Mouse (Mus musculus): ENCODE measurements around the gene Kcng4. TPM values are rescaled to one million over a fixed set of nuclear protein-coding genes. Genes with fewer than 3 reads are reported as not detected.

The Kcng4 gene
- total and polyA plus RNA-seq, 3 experiments = 0.05 to 0.33 (median 0.23) TPM

DNA sequence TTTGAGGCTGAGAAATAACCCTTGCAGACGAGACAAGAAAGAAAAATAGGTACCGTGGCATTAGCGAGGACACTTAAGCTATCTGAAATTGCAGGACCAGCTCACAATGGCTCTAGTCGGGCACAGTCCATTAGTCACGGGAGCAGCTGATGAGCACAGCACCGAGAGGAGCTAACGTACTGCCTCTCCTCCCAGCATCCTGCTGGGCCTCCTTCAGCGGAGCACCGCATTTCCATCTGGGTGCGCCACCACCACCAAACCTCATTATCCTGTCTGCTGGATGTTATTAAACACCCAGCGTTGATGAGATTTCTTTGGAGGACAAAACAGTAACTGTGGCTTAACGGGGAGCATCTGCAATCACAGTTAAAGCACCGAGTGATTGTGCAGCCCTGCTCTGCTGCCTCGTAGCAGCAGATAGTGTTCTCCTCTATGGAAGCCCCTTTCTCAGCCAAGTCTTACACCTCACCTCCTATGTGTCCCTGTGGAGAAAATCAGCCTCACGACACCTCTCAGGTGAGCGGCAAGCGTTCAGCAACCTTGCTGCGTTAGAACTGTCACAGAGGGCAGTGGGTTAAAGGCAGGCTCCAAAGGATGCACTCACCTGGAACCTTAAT, 9.6 kb upstream of the Kcng4 start:
- H3K4me3 ChIP-seq = no peak overlapping the region
- DNase-seq = no peak
- H3K36me3 ChIP-seq (ENCODE audit: control insufficient read depth, insufficient read depth, low read length) = no peaks in the 10 kb centered on the region
- no peaks in the 10 kb centered on the region for H3K79me2 ChIP-seq (replicated peaks; ENCODE audit: control insufficient read depth, insufficient read depth, low read length)
- H3K27ac ChIP-seq = no peak overlapping the region
- no peak overlapping the region for H3K9ac ChIP-seq (ENCODE audit: low read depth, low read length)
- peaks cover under 1% of the 10 kb centered on the region; the same call in 1 of the 2 replicates for H3K4me1 ChIP-seq (ENCODE audit: control insufficient read depth, insufficient read depth, low read length)
- no peaks in the 10 kb centered on the region for H3K27me3 ChIP-seq (ENCODE audit: control insufficient read depth, insufficient read depth, low read length)
- WGBS = 68% methylated on average over 18 of the region's 18 CpGs
- intact Hi-C loops (cut with DNase I) = no loop called here
- TF ChIP-seq POLR2A (IDR thresholded peaks at IDR 0.05; ENCODE audit: insufficient read depth, low read depth, low read length) = no peak
- no peak for TF ChIP-seq CTCF (IDR thresholded peaks at IDR 0.05)
- no peak for TF ChIP-seq EP300 (IDR thresholded peaks at IDR 0.05; ENCODE audit: insufficient read depth, low read depth, low read length)

- WGBS = 91% methylated on average over 17 of the region's 17 CpGs
- H3K79me2 ChIP-seq (replicated peaks; ENCODE audit: control insufficient read depth, insufficient read depth, low read length) = no peaks in the 10 kb centered on the region
- H3K27ac ChIP-seq = no peak overlapping the region
- H3K4me1 ChIP-seq (ENCODE audit: control insufficient read depth, insufficient read depth, low read length) = peaks cover 2% of the 10 kb centered on the region; the same call in 1 of the 2 replicates
- no peaks in the 10 kb centered on the region for H3K27me3 ChIP-seq (ENCODE audit: control insufficient read depth, insufficient read depth, low read length)
- TF ChIP-seq CTCF (IDR thresholded peaks at IDR 0.05) (no peak), POLR2A (IDR thresholded peaks at IDR 0.05; ENCODE audit: insufficient read depth, low read depth, low read length) (no peak), EP300 (IDR thresholded peaks at IDR 0.05; ENCODE audit: insufficient read depth, low read depth, low read length) (no peak)
- intact Hi-C loops (cut with DNase I) = no loop called here
- DNase-seq = no peak
- H3K9ac ChIP-seq (ENCODE audit: low read depth, low read length) = no peak overlapping the region
- H3K36me3 ChIP-seq (ENCODE audit: control insufficient read depth, insufficient read depth, low read length) = no peaks in the 10 kb centered on the region
- no peak overlapping the region for H3K4me3 ChIP-seq
Measured at GRCm38 (mm10) chr8:119644429-119644960, 9.0 kb upstream of the Kcng4 start.

DNA sequence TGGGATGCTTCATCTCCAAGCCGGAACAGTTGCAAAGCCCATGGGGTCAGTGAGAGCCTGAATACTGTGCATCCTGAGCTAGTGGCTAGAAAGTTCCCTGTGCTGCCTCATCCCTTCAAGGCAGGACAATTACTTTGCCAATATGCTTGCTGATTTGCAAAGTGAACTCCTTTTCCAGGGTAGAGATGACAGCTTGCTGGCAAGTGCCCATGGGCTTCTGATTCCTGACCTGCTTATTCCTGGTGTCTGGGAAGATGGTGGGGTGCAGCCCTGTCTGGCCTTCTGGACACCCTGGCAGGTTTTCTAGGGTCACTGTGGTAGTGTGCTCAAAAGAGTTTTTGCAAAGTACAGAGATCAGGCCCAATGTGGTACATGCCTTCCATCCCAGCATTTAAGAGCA, 7.5 kb upstream of the Kcng4 start:
- no peak overlapping the region for H3K27ac ChIP-seq
- TF ChIP-seq EP300 (IDR thresholded peaks at IDR 0.05; ENCODE audit: insufficient read depth, low read depth, low read length) (no peak), CTCF (IDR thresholded peaks at IDR 0.05) (no peak), POLR2A (IDR thresholded peaks at IDR 0.05; ENCODE audit: insufficient read depth, low read depth, low read length) (no peak)
- no peaks in the 10 kb centered on the region for H3K36me3 ChIP-seq (ENCODE audit: control insufficient read depth, insufficient read depth, low read length)
- H3K4me3 ChIP-seq = no peak overlapping the region
- no peak for DNase-seq
- no peaks in the 10 kb centered on the region for H3K79me2 ChIP-seq (replicated peaks; ENCODE audit: control insufficient read depth, insufficient read depth, low read length)
- H3K4me1 ChIP-seq (ENCODE audit: control insufficient read depth, insufficient read depth, low read length) = peaks cover 2% of the 10 kb centered on the region; the same call in 1 of the 2 replicates
- 79% methylated on average over 1 of the region's 1 CpGs for WGBS
- no peaks in the 10 kb centered on the region for H3K27me3 ChIP-seq (ENCODE audit: control insufficient read depth, insufficient read depth, low read length)
- intact Hi-C loops (cut with DNase I) = no loop called here
- H3K9ac ChIP-seq (ENCODE audit: low read depth, low read length) = no peak overlapping the region

DNA sequence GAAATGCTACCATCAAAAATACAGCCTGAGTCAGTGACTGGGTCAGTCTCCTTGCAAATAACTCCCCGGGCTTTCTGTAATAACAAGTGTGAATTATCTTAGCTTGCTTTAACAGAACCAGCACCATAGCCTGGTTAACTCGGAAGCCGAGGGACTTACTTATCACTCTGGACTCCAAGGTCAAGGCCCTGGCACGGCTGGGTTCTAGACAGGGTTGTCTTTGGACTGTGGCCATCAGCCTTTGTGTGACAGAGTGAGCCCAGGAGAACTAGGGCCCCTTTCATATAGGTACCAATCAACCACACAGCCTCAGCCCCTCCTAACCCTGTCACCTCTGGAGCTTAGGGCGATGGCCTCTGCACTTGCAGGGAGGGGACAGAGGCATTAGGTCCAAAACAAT, 5.6 kb upstream of the Kcng4 start:
- Histone ChIP-seq H3K27me3 (ENCODE audit: control insufficient read depth, insufficient read depth, low read length) (no peaks in the 10 kb centered on the region), H3K4me3 (no peak overlapping the region), H3K9ac (ENCODE audit: low read depth, low read length) (no peak overlapping the region), H3K4me1 (ENCODE audit: control insufficient read depth, insufficient read depth, low read length) (peaks cover 2% of the 10 kb centered on the region; the same call in 1 of the 2 replicates), H3K36me3 (ENCODE audit: control insufficient read depth, insufficient read depth, low read length) (no peaks in the 10 kb centered on the region), H3K27ac (no peak overlapping the region), H3K79me2 (replicated peaks; ENCODE audit: control insufficient read depth, insufficient read depth, low read length) (no peaks in the 10 kb centered on the region)
- intact Hi-C loops (cut with DNase I) = no loop called here
- TF ChIP-seq POLR2A (IDR thresholded peaks at IDR 0.05; ENCODE audit: insufficient read depth, low read depth, low read length) (no peak), CTCF (IDR thresholded peaks at IDR 0.05) (no peak), EP300 (IDR thresholded peaks at IDR 0.05; ENCODE audit: insufficient read depth, low read depth, low read length) (no peak)
- WGBS = 49% methylated on average over 5 of the region's 5 CpGs
- DNase-seq = no peak

DNA sequence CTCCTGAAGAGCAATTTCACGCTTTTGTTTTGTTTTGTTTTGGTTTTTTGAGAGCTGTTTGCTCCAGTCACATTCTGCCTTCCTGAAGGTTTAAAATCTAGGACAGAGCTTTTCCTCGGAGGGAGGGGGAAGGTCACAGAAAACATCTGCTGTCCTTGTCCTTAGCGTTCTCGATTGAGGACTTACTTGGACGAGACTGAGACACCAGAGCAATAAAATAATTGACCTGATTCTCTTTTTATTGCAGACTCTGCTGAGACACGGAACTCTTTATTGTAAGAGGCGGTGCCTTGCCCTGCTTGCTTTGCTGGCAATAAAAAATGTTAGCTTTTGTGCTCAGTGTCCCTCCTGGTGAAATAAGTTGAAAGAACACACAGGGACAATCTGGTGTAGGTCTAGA, 4.3 kb upstream of the Kcng4 start:
- no peak overlapping the region for H3K4me3 ChIP-seq
- 55% methylated on average over 7 of the region's 7 CpGs for WGBS
- TF ChIP-seq POLR2A (IDR thresholded peaks at IDR 0.05; ENCODE audit: insufficient read depth, low read depth, low read length) (no peak), CTCF (IDR thresholded peaks at IDR 0.05) (no peak), EP300 (IDR thresholded peaks at IDR 0.05; ENCODE audit: insufficient read depth, low read depth, low read length) (no peak)
- no peak overlapping the region for H3K27ac ChIP-seq
- H3K79me2 ChIP-seq (replicated peaks; ENCODE audit: control insufficient read depth, insufficient read depth, low read length) = no peaks in the 10 kb centered on the region
- no peak for DNase-seq
- peaks cover 6% of the 10 kb centered on the region for H3K4me1 ChIP-seq (ENCODE audit: control insufficient read depth, insufficient read depth, low read length)
- no peak overlapping the region for H3K9ac ChIP-seq (ENCODE audit: low read depth, low read length)
- intact Hi-C loops (cut with DNase I) = no loop called here
- H3K36me3 ChIP-seq (ENCODE audit: control insufficient read depth, insufficient read depth, low read length) = no peaks in the 10 kb centered on the region
- no peaks in the 10 kb centered on the region for H3K27me3 ChIP-seq (ENCODE audit: control insufficient read depth, insufficient read depth, low read length)

DNA sequence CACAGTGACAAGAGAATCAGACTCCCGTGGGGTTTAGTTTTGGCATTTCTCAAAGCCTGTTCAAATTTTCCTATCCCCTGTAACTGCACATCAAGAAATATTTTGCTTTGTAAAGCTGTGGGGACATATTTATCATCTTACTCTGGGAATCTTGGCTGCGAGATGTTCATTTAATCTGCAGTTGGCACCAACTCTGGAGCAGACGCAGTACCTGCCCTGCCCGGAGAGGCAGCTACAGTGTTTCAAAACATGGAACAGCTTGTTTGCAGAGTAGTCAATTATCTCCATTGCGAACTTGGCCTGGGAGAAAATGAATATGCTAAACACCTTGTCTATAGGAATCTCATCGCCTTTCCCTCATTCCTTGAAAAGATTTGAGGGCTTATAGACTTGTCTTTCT, 2.8 kb upstream of the Kcng4 start:
- Histone ChIP-seq H3K27me3 (ENCODE audit: control insufficient read depth, insufficient read depth, low read length) (no peaks in the 10 kb centered on the region; the same call in 1 of the 2 replicates), H3K4me3 (no peak overlapping the region)
- WGBS = 65% methylated on average over 6 of the region's 6 CpGs

More for the DNA sequence above, 2.8 kb upstream of the Kcng4 start:
- Histone ChIP-seq H3K27ac (no peak overlapping the region), H3K36me3 (ENCODE audit: control insufficient read depth, insufficient read depth, low read length) (no peaks in the 10 kb centered on the region), H3K4me1 (ENCODE audit: control insufficient read depth, insufficient read depth, low read length) (peaks cover 6% of the 10 kb centered on the region), H3K9ac (ENCODE audit: low read depth, low read length) (no peak overlapping the region), H3K79me2 (replicated peaks; ENCODE audit: control insufficient read depth, insufficient read depth, low read length) (no peaks in the 10 kb centered on the region)
- no peak for DNase-seq
- TF ChIP-seq CTCF (IDR thresholded peaks at IDR 0.05) (0 out of 2 replicates have a peak, but pooled peaks have one; percentile 21), POLR2A (IDR thresholded peaks at IDR 0.05; ENCODE audit: insufficient read depth, low read depth, low read length) (no peak)
- intact Hi-C loops (cut with DNase I) = no loop called here

All from heart, adult 2 months (tissue).